Mouse (Mus musculus): ENCODE data around the gene Tmem208.
A peak's percentile ranks its signal among the peaks of the same experiment; 100 is the strongest.

Tmem208 gene

GRCm38 (mm10) chr8:105298351-105299252 lies 27.6 kb upstream of the Tmem208 start:
- no peak for DNase-seq (ENCODE audit: low spot score in 2 of 2)

- DNase-seq (ENCODE audit: low spot score in 2 of 2), result no peak
These were observed 26.2 kb upstream of the Tmem208 start for GRCm38 (mm10) chr8:105299962-105300361.

- no peak for DNase-seq (ENCODE audit: low spot score in 2 of 2)
These were observed 22.8 kb upstream of the Tmem208 start for GRCm38 (mm10) chr8:105303396-105303795.

GRCm38 (mm10) chr8:105303874-105304273 lies 22.3 kb upstream of the Tmem208 start:
- DNase-seq (ENCODE audit: low spot score in 2 of 2), result no peak

- no peak for DNase-seq (ENCODE audit: low spot score in 2 of 2)
These were observed 21.6 kb upstream of the Tmem208 start for GRCm38 (mm10) chr8:105304325-105305210.

GRCm38 (mm10) chr8:105305211-105306145 lies 20.7 kb upstream of the Tmem208 start, which contains the start of gene Elmo3:
TSS of gene Elmo3 (plus strand) at chr8:105305601.
- DNase-seq (ENCODE audit: low spot score in 2 of 2), result peak; percentile 75 to 76

GRCm38 (mm10) chr8:105306146-105306691 lies 19.9 kb upstream of the Tmem208 start:
- no peak for DNase-seq (ENCODE audit: low spot score in 2 of 2)

- DNase-seq (ENCODE audit: low spot score in 2 of 2), result no peak
These were observed 18.5 kb upstream of the Tmem208 start for GRCm38 (mm10) chr8:105307670-105308069.

- DNase-seq (ENCODE audit: low spot score in 2 of 2), result no peak
These were observed 17.7 kb upstream of the Tmem208 start for GRCm38 (mm10) chr8:105308428-105308827.

GRCm38 (mm10) chr8:105309142-105309847 lies 16.9 kb upstream of the Tmem208 start:
- DNase-seq (ENCODE audit: low spot score in 2 of 2), result no peak

- no peak for DNase-seq (ENCODE audit: low spot score in 2 of 2)
These were observed 16.0 kb upstream of the Tmem208 start for GRCm38 (mm10) chr8:105310118-105310517.

- DNase-seq (ENCODE audit: low spot score in 2 of 2), result no peak
These were observed 14.4 kb upstream of the Tmem208 start for GRCm38 (mm10) chr8:105311718-105312117.

GRCm38 (mm10) chr8:105312891-105313481 lies 13.2 kb upstream of the Tmem208 start:
- DNase-seq (ENCODE audit: low spot score in 2 of 2), result no peak

- DNase-seq (ENCODE audit: low spot score in 2 of 2), result no peak
These were observed 12.3 kb upstream of the Tmem208 start for GRCm38 (mm10) chr8:105313622-105314402.

GRCm38 (mm10) chr8:105315073-105315769 lies 10.9 kb upstream of the Tmem208 start:
- DNase-seq (ENCODE audit: low spot score in 2 of 2), result no peak

- DNase-seq (ENCODE audit: low spot score in 2 of 2), result no peak
These were observed 8.2 kb upstream of the Tmem208 start for GRCm38 (mm10) chr8:105317941-105318340.

GRCm38 (mm10) chr8:105318662-105319190 lies 7.4 kb upstream of the Tmem208 start:
- no peak for DNase-seq (ENCODE audit: low spot score in 2 of 2)

GRCm38 (mm10) chr8:105323183-105323582 lies 3.0 kb upstream of the Tmem208 start:
- no peak for DNase-seq (ENCODE audit: low spot score in 2 of 2)
